Mouse (Mus musculus) bone marrow, adult 2 months (tissue): ENCODE measurements around the gene Csf2rb2. TPM values are rescaled to one million over a fixed set of nuclear protein-coding genes. Genes with fewer than 3 reads are reported as not detected.
"Not testable (repeated sequence)": the region's sequence is repeated elsewhere in the genome, so short reads cannot be mapped to it uniquely, and the experiment has no call there.

Experiments used
- H3K27ac ChIP-seq: fragments of 200-500 bp; 2 replicates; pipeline ENCODE4 v1.5.1; 2012; ENCODE audit warnings: low read depth, mild to moderate bottlenecking, control low read depth, inconsistent platforms, low read length; ENCODE audit not compliant: control insufficient read depth, poor library complexity, insufficient read depth
- H3K4me1 ChIP-seq: fragments of 200-500 bp; 2 replicates; pipeline ENCODE4 v1.6.1; 2011; ENCODE audit warnings: low read length; ENCODE audit not compliant: control insufficient read depth, insufficient read depth
- H3K4me3 ChIP-seq: fragments of 200-500 bp; replicated peaks from 2 replicates; pipeline ENCODE3; 2011; ENCODE audit warnings: mild to moderate bottlenecking, low read depth, low read length, control low read depth; ENCODE audit not compliant: control insufficient read depth
- CTCF ChIP-seq: fragments of 200-500 bp; IDR thresholded peaks from 2 replicates; pipeline ENCODE4 v1.5.1; 2011; ENCODE audit warnings: low read length, control low read depth; ENCODE audit not compliant: control insufficient read depth, insufficient read depth
- POLR2A ChIP-seq: fragments of 200-500 bp; IDR thresholded peaks from 2 replicates; pipeline ENCODE4 v1.6.1; 2011; ENCODE audit warnings: low read depth, mild to moderate bottlenecking, control low read depth, low read length, borderline replicate concordance; ENCODE audit not compliant: control insufficient read depth
- WGBS: fragments of 180-500 bp; shearing (Covaris S2); methylation state at CpG from one replicate; pipeline ENCODE4 v1.1.7; 2018; 5-methylcytosine and 5-hydroxymethylcytosine counted together
- polyA plus RNA-seq: library from polyadenylated mRNA; stranded (reverse); fragments of >200 nt; gene quantifications from 2 replicates; pipeline ENCODE4 v1.2.4, GENCODE M21; 2011; ENCODE audit warnings: low replicate concordance; ENCODE audit not compliant: missing spikeins, insufficient read depth, insufficient read length

The Csf2rb2 gene
- polyA plus RNA-seq, 1 experiment = 5.3 TPM

- H3K4me3 ChIP-seq = no peak overlapping the region
- H3K4me1 ChIP-seq = peaks cover 7% of the 10 kb centered on the region
- TF ChIP-seq POLR2A (no peak), CTCF (no peak)
- H3K27ac ChIP-seq = no peak overlapping the region
- 74% methylated on average over 6 of the region's 6 CpGs for WGBS
These were observed 1.8 kb downstream of the Csf2rb2 start for GRCm38 (mm10) chr15:78303665-78304233.

GRCm38 (mm10) chr15:78302718-78303117 is 2.8 kb downstream of the Csf2rb2 start:
- TF ChIP-seq POLR2A (no peak), CTCF (no peak)
- Histone ChIP-seq H3K27ac (no peak overlapping the region), H3K4me1 (peaks cover 9% of the 10 kb centered on the region), H3K4me3 (no peak overlapping the region)
- 92% methylated on average over 4 of the region's 4 CpGs for WGBS

- TF ChIP-seq POLR2A (no peak), CTCF (no peak)
- Histone ChIP-seq H3K27ac (no peak overlapping the region), H3K4me3 (no peak overlapping the region), H3K4me1 (peaks cover 7% of the 10 kb centered on the region)
These were observed 4.7 kb downstream of the Csf2rb2 start for GRCm38 (mm10) chr15:78300773-78301172.

GRCm38 (mm10) chr15:78299641-78300040 is 5.9 kb downstream of the Csf2rb2 start:
- H3K27ac ChIP-seq = no peak overlapping the region
- H3K4me3 ChIP-seq = no peak overlapping the region
- H3K4me1 ChIP-seq = peaks cover 6% of the 10 kb centered on the region
- no peak for TF ChIP-seq CTCF
- no peak for TF ChIP-seq POLR2A
- 14% methylated on average over 3 of the region's 3 CpGs for WGBS

- peaks cover 6% of the 10 kb centered on the region for H3K4me1 ChIP-seq
- no peak overlapping the region for H3K27ac ChIP-seq
- no peak overlapping the region for H3K4me3 ChIP-seq
- TF ChIP-seq POLR2A = no peak
- TF ChIP-seq CTCF = no peak
- 63% methylated on average over 1 of the region's 1 CpGs for WGBS
These were observed 7.0 kb downstream of the Csf2rb2 start for GRCm38 (mm10) chr15:78298558-78298957.

GRCm38 (mm10) chr15:78293716-78294115 is 11.8 kb downstream of the Csf2rb2 start:
- Histone ChIP-seq H3K4me1 (peaks cover 1% of the 10 kb centered on the region; the same call in 1 of the 2 replicates), H3K4me3 (no peak overlapping the region), H3K27ac (no peak overlapping the region)
- 78% methylated on average over 4 of the region's 4 CpGs for WGBS
- TF ChIP-seq POLR2A = no peak
- TF ChIP-seq CTCF = no peak

- not testable (repeated sequence) for H3K4me3 ChIP-seq, H3K4me1 ChIP-seq, H3K27ac ChIP-seq
- 10% methylated on average over 2 of the region's 2 CpGs for WGBS
These were observed 12.3 kb downstream of the Csf2rb2 start for GRCm38 (mm10) chr15:78293228-78293627.

- H3K4me3 ChIP-seq, H3K4me1 ChIP-seq, H3K27ac ChIP-seq: not testable (repeated sequence)
- WGBS = 75% methylated on average over 5 of the region's 5 CpGs
These were observed 15.7 kb downstream of the Csf2rb2 start for GRCm38 (mm10) chr15:78289775-78290174.

GRCm38 (mm10) chr15:78287941-78288340 is 17.6 kb downstream of the Csf2rb2 start:
- no peak overlapping the region for H3K4me3 ChIP-seq
- H3K4me1 ChIP-seq = no peaks in the 10 kb centered on the region
- no peak overlapping the region for H3K27ac ChIP-seq
- TF ChIP-seq CTCF = no peak
- TF ChIP-seq POLR2A = no peak
- WGBS = 86% methylated on average over 5 of the region's 5 CpGs

- H3K4me1 ChIP-seq = no peaks in the 10 kb centered on the region
- no peak for TF ChIP-seq CTCF
- TF ChIP-seq POLR2A = no peak
- H3K4me3 ChIP-seq = no peak overlapping the region
- no peak overlapping the region for H3K27ac ChIP-seq
- 9% methylated on average over 2 of the region's 2 CpGs for WGBS
These were observed 27.2 kb downstream of the Csf2rb2 start for GRCm38 (mm10) chr15:78278308-78278707.
